Mouse (Mus musculus) brain, embryonic 18.5 days (tissue): ENCODE data around the gene Cope.

Experiments
- DNase-seq: peaks from one replicate; pipeline ENCODE4 v3.0.0-alpha.2; 2012; ENCODE audit warnings: low read depth, low spot score

The Cope gene

GRCm38 (mm10) chr8:70302358-70302890 lies at the start of gene Cope, which contains the start of gene Ddx49:
Gene Cope, plus strand, starts transcription at chr8:70302518.
Gene Ddx49, minus strand, starts transcription at chr8:70302489.
- peak; percentile 92 for DNase-seq

GRCm38 (mm10) chr8:70254628-70255027 lies 47.7 kb upstream of the Cope start:
- no peak for DNase-seq

- DNase-seq, result no peak
Measured at GRCm38 (mm10) chr8:70257456-70257855, 44.9 kb upstream of the Cope start.

GRCm38 (mm10) chr8:70258600-70258999 lies 43.7 kb upstream of the Cope start:
- no peak for DNase-seq

GRCm38 (mm10) chr8:70259043-70259442 lies 43.3 kb upstream of the Cope start:
- no peak for DNase-seq

- no peak for DNase-seq
Measured at GRCm38 (mm10) chr8:70267674-70268073, 34.6 kb upstream of the Cope start.

- DNase-seq, result no peak
Measured at GRCm38 (mm10) chr8:70268311-70268710, 34.0 kb upstream of the Cope start.

- no peak for DNase-seq
Measured at GRCm38 (mm10) chr8:70268799-70269565, 33.3 kb upstream of the Cope start.

GRCm38 (mm10) chr8:70272949-70273348 lies 29.4 kb upstream of the Cope start:
- DNase-seq, result no peak

- DNase-seq, result no peak
Measured at GRCm38 (mm10) chr8:70274350-70274749, 28.0 kb upstream of the Cope start.

GRCm38 (mm10) chr8:70276476-70276875 lies 25.8 kb upstream of the Cope start:
- no peak for DNase-seq

GRCm38 (mm10) chr8:70278175-70278574 lies 24.1 kb upstream of the Cope start:
- DNase-seq, result no peak

GRCm38 (mm10) chr8:70279266-70279665 lies 23.1 kb upstream of the Cope start:
- DNase-seq, result no peak

- DNase-seq, result no peak
Measured at GRCm38 (mm10) chr8:70281001-70281400, 21.3 kb upstream of the Cope start.

GRCm38 (mm10) chr8:70282603-70283135 lies 19.6 kb upstream of the Cope start, which contains the start of gene Homer3:
Gene Homer3, plus strand, starts transcription at chr8:70282827.
- peak; percentile 39 for DNase-seq

GRCm38 (mm10) chr8:70283136-70284077 lies 18.9 kb upstream of the Cope start:
- no peak for DNase-seq

- no peak for DNase-seq
Measured at GRCm38 (mm10) chr8:70284421-70284820, 17.9 kb upstream of the Cope start.

- DNase-seq, result no peak
Measured at GRCm38 (mm10) chr8:70285304-70285703, 17.0 kb upstream of the Cope start.

- no peak for DNase-seq
Measured at GRCm38 (mm10) chr8:70286737-70287136, 15.6 kb upstream of the Cope start.

- no peak for DNase-seq
Measured at GRCm38 (mm10) chr8:70293988-70294405, 8.3 kb upstream of the Cope start.

- no peak for DNase-seq
Measured at GRCm38 (mm10) chr8:70300881-70301280, 1.4 kb upstream of the Cope start.

GRCm38 (mm10) chr8:70302901-70303300 lies 583 bp downstream of the Cope start:
- DNase-seq, result no peak
